Mouse (Mus musculus) forebrain, embryonic 15.5 days (tissue): ENCODE measurements around the gene Cyp26a1. TPM values are rescaled to one million over a fixed set of nuclear protein-coding genes. Genes with fewer than 3 reads are reported as not detected.

Experiments used
- ATAC-seq: fragments of 200-750 bp; cut with Nextera tagmentation; replicated peaks from 2 replicates; pipeline ENCODE4 v1.8.0; 2017; ENCODE audit warnings: mild to moderate bottlenecking, moderate TSS enrichment, moderate library complexity
- H3K27ac ChIP-seq: fragments of 300-500 bp; sonication (generic); replicated peaks from 2 replicates; pipeline ENCODE4 v1.5.1; 2015; ENCODE audit warnings: mild to moderate bottlenecking, inconsistent platforms
- H3K27me3 ChIP-seq: fragments of 300-500 bp; sonication (generic); 2 replicates; pipeline ENCODE4 v1.6.1; 2015; ENCODE audit warnings: inconsistent platforms
- H3K36me3 ChIP-seq: fragments of 300-500 bp; sonication (generic); 2 replicates; pipeline ENCODE4 v1.6.1; 2015; ENCODE audit warnings: mild to moderate bottlenecking, inconsistent platforms
- H3K4me1 ChIP-seq: fragments of 300-500 bp; sonication (generic); 2 replicates; pipeline ENCODE4 v1.6.1; 2015; ENCODE audit warnings: inconsistent platforms
- H3K4me2 ChIP-seq: fragments of 300-500 bp; sonication (generic); replicated peaks from 2 replicates; pipeline ENCODE4 v1.6.1; 2015; ENCODE audit warnings: mild to moderate bottlenecking, inconsistent platforms
- H3K4me3 ChIP-seq: fragments of 300-500 bp; sonication (generic); 2 replicates; pipeline ENCODE4 v1.5.1; 2015; ENCODE audit warnings: mild to moderate bottlenecking, inconsistent platforms
- H3K9ac ChIP-seq: fragments of 300-500 bp; sonication (generic); replicated peaks from 2 replicates; pipeline ENCODE4 v1.6.1; 2015; ENCODE audit warnings: mild to moderate bottlenecking, inconsistent platforms
- H3K9me3 ChIP-seq: fragments of 300-500 bp; sonication (generic); 2 replicates; pipeline ENCODE4 v1.6.1; 2016; ENCODE audit warnings: inconsistent platforms
- WGBS: fragments of 180-500 bp; shearing (Covaris S2); methylation state at CpG from one replicate; pipeline ENCODE4 v1.1.7; 2015; ENCODE audit warnings: mixed read lengths; 5-methylcytosine and 5-hydroxymethylcytosine counted together
- polyA plus RNA-seq: library from polyadenylated mRNA; unstranded; fragments of >200 nt; fragmentation: Nextera tagmentation; extraction: Ambion mirVana; gene quantifications from 2 replicates; pipeline ENCODE4 v1.2.1, GENCODE M21; 2015

Gene Cyp26a1
- polyA plus RNA-seq, 1 experiment from 2014 or later, result not detected

GRCm38 (mm10) chr19:37740043-37740442 is 42.4 kb downstream of the Cyp26a1 start:
- H3K4me1 ChIP-seq, result no peaks in the 10 kb centered on the region
- no peak overlapping the region for H3K4me3 ChIP-seq
- H3K9ac ChIP-seq, result no peak overlapping the region
- no peaks in the 10 kb centered on the region for H3K27me3 ChIP-seq
- H3K36me3 ChIP-seq, result no peaks in the 10 kb centered on the region
- ATAC-seq, result no peak
- no peak overlapping the region for H3K27ac ChIP-seq
- no peak overlapping the region for H3K4me2 ChIP-seq
- H3K9me3 ChIP-seq, result no peaks in the 10 kb centered on the region
- WGBS, result 72% methylated on average over 7 of the region's 7 CpGs

Other genes with a start within 250 kb of the Cyp26a1 start
- gene Exoc6, start 147.4 kb upstream of the Cyp26a1 start, polyA plus RNA-seq, result 22.0 and 22.1 TPM in 2 replicates
- not detected in 2 replicates for gene Cyp26c1, start 12.2 kb upstream of the Cyp26a1 start, polyA plus RNA-seq